Mouse (Mus musculus) lung, adult 2 months (tissue): ENCODE results near the gene Cwc22.

Experiments
- CTCF ChIP-seq: fragments of 200-500 bp; IDR thresholded peaks from 2 replicates; pipeline ENCODE4 v1.5.1; 2011; ENCODE audit warnings: mild to moderate bottlenecking, low read length, control low read depth; ENCODE audit not compliant: insufficient read depth
- POLR2A ChIP-seq: fragments of 200-500 bp; IDR thresholded peaks from 2 replicates; pipeline ENCODE4 v1.6.1; 2011; ENCODE audit warnings: low read depth, mild to moderate bottlenecking, control low read depth, low read length, borderline replicate concordance; ENCODE audit errors: extremely low read depth

- TF ChIP-seq POLR2A, result no peak
- no peak for TF ChIP-seq CTCF
Observed at GRCm38 (mm10) chr2:77897558-77897899, 48.6 kb downstream of the Cwc22 start.
